Mouse (Mus musculus) neural tube, embryonic 13.5 days (tissue): ENCODE data around the gene Gm5565. TPM values are rescaled to one million over a fixed set of nuclear protein-coding genes. Genes with fewer than 3 reads are reported as not detected.
"Not testable (repeated sequence)": the region's sequence is repeated elsewhere in the genome, so short reads cannot be mapped to it uniquely, and the experiment has no call there.

Experiments
- ATAC-seq: fragments of 200-750 bp; cut with Nextera tagmentation; 2 replicates; pipeline ENCODE4 v1.8.0; 2017; ENCODE audit warnings: low read depth, mild to moderate bottlenecking, moderate TSS enrichment, moderate library complexity
- H3K27ac ChIP-seq: fragments of 300-500 bp; sonication (generic); replicated peaks from 2 replicates; pipeline ENCODE4 v1.5.1; 2015; ENCODE audit warnings: moderate library complexity, mild to moderate bottlenecking, inconsistent platforms
- H3K27me3 ChIP-seq: fragments of 300-500 bp; sonication (generic); 2 replicates; pipeline ENCODE4 v1.6.1; 2015; ENCODE audit warnings: mild to moderate bottlenecking, inconsistent platforms
- H3K36me3 ChIP-seq: fragments of 300-500 bp; sonication (generic); 2 replicates; pipeline ENCODE4 v1.6.1; 2015; ENCODE audit warnings: mild to moderate bottlenecking, inconsistent platforms
- H3K4me1 ChIP-seq: fragments of 300-500 bp; sonication (generic); replicated peaks from 2 replicates; pipeline ENCODE4 v1.6.1; 2015; ENCODE audit warnings: inconsistent platforms
- H3K4me2 ChIP-seq: fragments of 300-500 bp; sonication (generic); 2 replicates; pipeline ENCODE4 v1.6.1; 2015; ENCODE audit warnings: inconsistent platforms, mild to moderate bottlenecking, moderate library complexity
- H3K4me3 ChIP-seq: fragments of 300-500 bp; sonication (generic); 2 replicates; pipeline ENCODE4 v1.5.1; 2015; ENCODE audit warnings: mild to moderate bottlenecking, inconsistent platforms
- H3K9ac ChIP-seq: fragments of 300-500 bp; sonication (generic); 2 replicates; pipeline ENCODE4 v1.6.1; 2015; ENCODE audit warnings: moderate library complexity, mild to moderate bottlenecking, inconsistent platforms
- H3K9me3 ChIP-seq: fragments of 300-500 bp; sonication (generic); 2 replicates; pipeline ENCODE4 v1.6.1; 2016; ENCODE audit warnings: inconsistent platforms
- WGBS: fragments of 180-500 bp; shearing (Covaris S2); methylation state at CpG from one replicate; pipeline ENCODE4 v1.1.7; 2015; 5-methylcytosine and 5-hydroxymethylcytosine counted together
- polyA plus RNA-seq: library from polyadenylated mRNA; unstranded; fragments of >200 nt; fragmentation: Nextera tagmentation; extraction: Ambion mirVana; gene quantifications from 2 replicates; pipeline ENCODE4 v1.2.1, GENCODE M21; 2015

Gene Gm5565
- polyA plus RNA-seq, 1 experiment from 2014 or later, result not detected

GRCm38 (mm10) chr5:146172744-146173143 is 12.4 kb upstream of the Gm5565 start:
- ATAC-seq, H3K4me3 ChIP-seq, H3K4me1 ChIP-seq, H3K36me3 ChIP-seq, H3K27me3 ChIP-seq, H3K27ac ChIP-seq, H3K9me3 ChIP-seq, H3K9ac ChIP-seq, H3K4me2 ChIP-seq: not testable (repeated sequence)
- 77% methylated on average over 4 of the region's 4 CpGs for WGBS

- not testable (repeated sequence) for H3K27me3 ChIP-seq, H3K9ac ChIP-seq, H3K4me1 ChIP-seq, H3K9me3 ChIP-seq, H3K4me3 ChIP-seq, ATAC-seq, H3K27ac ChIP-seq, H3K36me3 ChIP-seq, H3K4me2 ChIP-seq
- WGBS, result 80% methylated on average over 2 of the region's 2 CpGs
Observed at GRCm38 (mm10) chr5:146170621-146171020, 10.3 kb upstream of the Gm5565 start, which contains the start of gene Gm6309. Gm6309 (minus strand) TSS chr5:146170721.

- not testable (repeated sequence) for H3K27ac ChIP-seq, ATAC-seq, H3K36me3 ChIP-seq, H3K4me1 ChIP-seq, H3K9ac ChIP-seq, H3K4me3 ChIP-seq, H3K4me2 ChIP-seq, H3K27me3 ChIP-seq
- WGBS, result 96% methylated on average over 4 of the region's 4 CpGs
- peaks cover 15% of the 10 kb centered on the region; the same call in 1 of the 2 replicates for H3K9me3 ChIP-seq
Observed at GRCm38 (mm10) chr5:146158326-146158725, 2.0 kb downstream of the Gm5565 start.

- Histone ChIP-seq H3K9ac (no peak overlapping the region), H3K27me3 (no peaks in the 10 kb centered on the region), H3K4me2 (no peak overlapping the region), H3K4me1 (no peaks in the 10 kb centered on the region), H3K4me3 (no peak overlapping the region), H3K9me3 (peaks cover 4% of the 10 kb centered on the region; the same call in 1 of the 2 replicates), H3K27ac (no peak overlapping the region), H3K36me3 (no peaks in the 10 kb centered on the region)
- ATAC-seq, result no peak
- 75% methylated on average over 3 of the region's 3 CpGs for WGBS
Observed at GRCm38 (mm10) chr5:146150454-146150853, 9.9 kb downstream of the Gm5565 start.

GRCm38 (mm10) chr5:146147903-146148302 is 12.4 kb downstream of the Gm5565 start:
- Histone ChIP-seq H3K9me3 (peaks cover 4% of the 10 kb centered on the region; the same call in 1 of the 2 replicates), H3K9ac (no peak overlapping the region), H3K27ac (no peak overlapping the region), H3K4me1 (no peaks in the 10 kb centered on the region), H3K36me3 (no peaks in the 10 kb centered on the region), H3K4me3 (no peak overlapping the region), H3K4me2 (no peak overlapping the region), H3K27me3 (no peaks in the 10 kb centered on the region)
- 55% methylated on average over 2 of the region's 2 CpGs for WGBS
- ATAC-seq, result no peak

Other genes with a start within 250 kb of the Gm5565 start
- not detected in 2 replicates for gene Cyp3a25, start 150.9 kb downstream of the Gm5565 start, polyA plus RNA-seq
- not detected in 2 replicates for gene Cyp3a59, start 81.3 kb downstream of the Gm5565 start, polyA plus RNA-seq
- gene Gm6309, start 10.2 kb upstream of the Gm5565 start, polyA plus RNA-seq, result not detected in 2 replicates
- 0.45 TPM in 1 of 2 replicates, not detected in the other for gene 1700001J03Rik, start 24.8 kb upstream of the Gm5565 start, polyA plus RNA-seq
- 26.7 and 30.3 TPM in 2 replicates for gene Rnf6, start 61.0 kb upstream of the Gm5565 start, polyA plus RNA-seq
- 20.4 and 21.7 TPM in 2 replicates for gene Cdk8, start 70.7 kb upstream of the Gm5565 start, polyA plus RNA-seq
- gene Wasf3, start 224.4 kb upstream of the Gm5565 start, polyA plus RNA-seq, result 14.4 and 14.8 TPM in 2 replicates